Mouse (Mus musculus): Measurements from ENCODE around the gene Mrps27. TPM values are rescaled to one million over a fixed set of nuclear protein-coding genes. Genes with fewer than 3 reads are reported as not detected.

The Mrps27 gene
- polyA plus RNA-seq, 1 experiment from 2014 or later, result 60.2 TPM

DNA sequence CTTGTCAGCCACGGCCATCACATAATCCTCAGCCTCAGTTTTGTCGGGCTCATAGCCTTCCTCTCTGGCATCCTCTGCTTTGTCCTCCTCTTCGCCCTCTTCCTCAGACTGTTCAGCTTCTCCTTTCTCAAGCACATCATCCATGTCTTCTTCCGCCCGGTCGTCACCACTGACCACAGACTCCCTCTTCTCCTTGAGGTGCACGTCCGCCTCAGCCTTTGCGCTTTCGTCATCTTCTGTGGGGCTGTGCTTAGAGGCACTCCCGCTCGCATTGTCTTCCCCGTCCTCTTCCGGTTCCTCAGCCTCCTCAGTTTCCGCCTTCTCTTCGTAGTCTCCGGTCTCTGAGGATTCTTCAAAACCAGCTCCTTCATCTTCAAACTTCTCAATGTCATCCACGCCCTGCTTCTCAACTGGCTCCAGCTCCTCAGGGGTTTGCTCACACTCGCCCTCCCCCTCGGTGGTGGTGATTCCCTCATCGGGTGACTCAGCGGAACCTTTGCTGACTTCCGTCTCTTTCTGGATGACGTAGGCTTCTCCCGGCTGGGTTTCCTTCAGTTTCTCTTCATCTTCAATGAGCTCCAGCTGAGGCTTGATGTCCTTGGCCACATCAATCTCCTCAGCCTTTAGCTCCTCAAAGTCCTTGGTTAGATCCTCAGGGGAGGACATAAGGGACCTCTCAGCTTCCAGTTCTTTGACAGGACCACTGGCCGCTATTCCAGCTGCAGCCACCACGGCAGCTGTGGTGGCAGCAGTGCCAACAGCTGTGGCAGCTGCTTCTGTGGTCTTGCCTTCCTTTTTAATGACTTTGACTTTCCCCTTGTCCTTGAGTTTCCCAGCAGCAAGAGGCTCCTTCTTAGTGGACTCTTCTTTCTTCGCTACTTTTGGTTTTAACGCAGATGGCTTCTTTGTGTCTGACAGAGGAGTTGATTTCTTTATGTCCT is 88.8 kb downstream of the Mrps27 start:
- Histone ChIP-seq H3K9ac (no peak overlapping the region), H3K4me3 (no peak overlapping the region), H3K27ac (no peak overlapping the region), H3K36me3 (peaks cover 85% of the 10 kb centered on the region), H3K4me1 (no peaks in the 10 kb centered on the region), H3K4me2 (replicated peaks) (no peak overlapping the region), H3K9me3 (no peaks in the 10 kb centered on the region), H3K27me3 (no peaks in the 10 kb centered on the region)
- ATAC-seq (ENCODE audit: low FRiP score, low read depth), result no peak
- WGBS, result 94% methylated on average over 29 of the region's 29 CpGs

DNA sequence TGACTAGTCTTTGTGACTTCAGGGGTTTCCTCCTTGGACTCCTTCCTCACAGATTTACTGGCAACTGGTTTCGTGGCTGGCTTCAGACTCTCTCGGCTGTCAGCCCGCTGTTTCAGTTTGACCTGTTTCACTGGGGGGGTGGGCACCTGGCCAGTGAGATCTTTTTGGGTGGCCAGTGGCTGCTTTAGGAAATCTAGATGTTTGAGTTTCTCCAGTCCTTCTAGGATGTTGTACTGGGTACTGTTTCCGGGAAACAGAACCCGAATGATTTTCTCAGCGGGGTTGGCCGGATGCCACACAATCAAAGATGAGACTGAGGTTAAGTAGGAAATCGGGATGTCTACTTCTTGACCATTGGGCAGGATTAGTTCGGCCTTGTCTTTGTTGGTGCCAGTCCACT is 89.9 kb downstream of the Mrps27 start:
- H3K4me3 ChIP-seq, result no peak overlapping the region
- no peak overlapping the region for H3K9ac ChIP-seq
- no peak overlapping the region for H3K27ac ChIP-seq
- no peak overlapping the region for H3K4me2 ChIP-seq (replicated peaks)
- 96% methylated on average over 9 of the region's 9 CpGs for WGBS
- peaks cover 79% of the 10 kb centered on the region for H3K36me3 ChIP-seq
- ATAC-seq (ENCODE audit: low FRiP score, low read depth), result no peak
- no peaks in the 10 kb centered on the region for H3K9me3 ChIP-seq
- H3K4me1 ChIP-seq, result no peaks in the 10 kb centered on the region
- no peaks in the 10 kb centered on the region for H3K27me3 ChIP-seq

DNA sequence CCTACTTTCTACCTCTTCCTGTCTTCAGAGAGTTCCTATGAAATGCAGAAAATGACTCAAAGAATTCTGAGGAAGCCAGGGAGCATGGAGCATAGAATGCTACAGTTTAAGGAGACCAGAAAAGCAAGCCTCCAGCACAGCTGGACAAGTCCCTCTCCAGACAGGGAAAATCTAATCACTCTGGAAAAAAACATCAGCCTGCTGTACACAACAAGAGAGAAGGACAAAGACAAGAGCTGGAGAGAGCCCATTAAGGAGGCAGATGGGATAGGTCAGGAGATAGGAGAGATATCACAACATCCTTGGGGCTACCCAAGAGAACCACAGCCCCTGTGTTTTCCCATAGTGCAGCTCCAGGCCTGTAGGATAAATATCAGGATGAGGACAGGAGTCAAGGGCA is 92.5 kb downstream of the Mrps27 start:
- peaks cover 9% of the 10 kb centered on the region for H3K4me1 ChIP-seq
- no peak overlapping the region for H3K4me3 ChIP-seq
- ATAC-seq (ENCODE audit: low FRiP score, low read depth), result no peak
- no peak overlapping the region for H3K27ac ChIP-seq
- peaks cover 74% of the 10 kb centered on the region for H3K36me3 ChIP-seq
- no peaks in the 10 kb centered on the region for H3K27me3 ChIP-seq
- H3K9me3 ChIP-seq, result no peaks in the 10 kb centered on the region
- no peak overlapping the region for H3K9ac ChIP-seq
- no peak overlapping the region for H3K4me2 ChIP-seq (replicated peaks)

DNA sequence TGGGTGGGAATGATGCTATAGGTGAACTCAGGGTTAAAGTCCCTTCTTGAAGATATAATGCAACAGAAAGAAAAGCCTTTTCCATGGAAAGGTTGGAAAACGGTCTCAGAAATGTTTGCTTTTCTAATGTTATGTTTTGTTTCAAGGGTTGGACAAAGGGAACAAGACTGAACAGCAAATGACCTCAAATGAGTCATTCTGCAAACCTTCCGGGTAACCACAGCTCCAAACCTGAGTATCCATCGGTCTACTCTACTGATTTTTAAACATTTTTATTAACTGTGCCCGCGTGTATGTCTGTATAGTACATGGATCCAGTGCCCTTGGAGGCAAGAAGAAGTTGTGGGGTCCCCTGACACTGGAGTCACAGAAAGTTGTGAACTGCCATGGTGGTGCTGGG is 94.8 kb downstream of the Mrps27 start:
- 96% methylated on average over 5 of the region's 5 CpGs for WGBS
- no peaks in the 10 kb centered on the region for H3K27me3 ChIP-seq
- peaks cover 24% of the 10 kb centered on the region for H3K4me1 ChIP-seq
- H3K4me3 ChIP-seq, result no peak overlapping the region
- H3K4me2 ChIP-seq (replicated peaks), result no peak overlapping the region
- no peak overlapping the region for H3K27ac ChIP-seq
- H3K36me3 ChIP-seq, result peaks cover 52% of the 10 kb centered on the region
- ATAC-seq (ENCODE audit: low FRiP score, low read depth), result no peak
- H3K9ac ChIP-seq, result no peak overlapping the region
- H3K9me3 ChIP-seq, result no peaks in the 10 kb centered on the region

DNA sequence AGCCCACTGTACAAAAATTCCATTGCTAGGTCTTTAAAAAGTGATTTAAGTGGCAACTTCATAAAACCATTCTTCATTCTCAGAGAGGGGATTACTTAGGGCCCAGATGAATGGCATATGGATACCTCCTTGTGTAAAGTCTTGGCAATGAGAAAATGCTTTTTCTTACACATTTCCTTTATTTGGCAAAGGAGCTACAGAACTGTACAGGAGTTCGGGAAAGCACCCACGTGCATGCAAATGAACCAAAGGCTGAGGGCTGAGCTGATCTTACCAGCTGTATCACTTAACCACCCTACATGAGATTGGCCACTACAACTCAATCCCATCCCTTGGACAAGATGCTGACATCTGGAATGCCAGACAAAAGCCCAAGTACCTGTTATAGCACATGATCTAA is 95.6 kb downstream of the Mrps27 start:
- Histone ChIP-seq H3K27ac (no peak overlapping the region), H3K4me2 (replicated peaks) (no peak overlapping the region), H3K27me3 (no peaks in the 10 kb centered on the region), H3K36me3 (peaks cover 43% of the 10 kb centered on the region), H3K9ac (no peak overlapping the region), H3K4me3 (no peak overlapping the region), H3K9me3 (no peaks in the 10 kb centered on the region), H3K4me1 (peaks cover 33% of the 10 kb centered on the region)
- WGBS, result 89% methylated on average over 2 of the region's 2 CpGs
- ATAC-seq (ENCODE audit: low FRiP score, low read depth), result no peak

DNA sequence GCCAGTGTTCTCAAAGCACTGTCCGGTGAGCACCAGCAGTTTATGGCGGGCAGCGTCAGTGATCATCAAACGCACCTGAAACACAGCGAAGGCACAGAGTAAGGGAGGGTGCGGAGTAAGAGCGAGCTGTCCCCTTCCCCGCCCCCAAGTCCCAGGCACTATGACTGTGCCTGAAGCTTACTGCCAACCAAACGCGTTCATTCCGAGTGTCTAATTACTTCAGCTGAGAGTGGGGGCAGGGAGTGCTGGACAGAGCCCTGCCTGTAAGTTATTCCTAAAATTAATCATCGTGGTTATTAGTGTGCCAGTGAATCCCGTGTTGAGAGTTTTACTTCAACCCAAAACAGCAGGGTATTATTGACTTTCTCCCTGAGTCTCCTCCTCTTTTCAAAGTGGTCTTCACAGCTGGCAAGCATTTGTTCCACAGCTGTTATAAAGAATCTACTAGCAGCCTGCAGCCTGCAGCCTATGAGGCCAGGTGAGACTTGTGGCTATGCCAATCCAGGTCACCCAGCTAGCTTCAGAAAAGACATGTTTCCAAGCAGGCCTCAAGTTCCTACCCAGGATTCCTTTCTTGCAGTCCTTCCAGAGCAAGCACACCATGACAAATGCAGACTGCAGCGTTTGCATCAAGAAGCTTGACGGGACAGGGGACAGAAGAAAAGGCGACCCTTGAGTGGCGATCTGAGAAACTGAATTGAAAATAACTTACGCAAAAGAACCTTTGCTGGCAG is 97.3 kb downstream of the Mrps27 start:
- H3K27ac ChIP-seq, result peak overlapping the region; percentile 33; the same call in 1 of the 2 replicates

DNA sequence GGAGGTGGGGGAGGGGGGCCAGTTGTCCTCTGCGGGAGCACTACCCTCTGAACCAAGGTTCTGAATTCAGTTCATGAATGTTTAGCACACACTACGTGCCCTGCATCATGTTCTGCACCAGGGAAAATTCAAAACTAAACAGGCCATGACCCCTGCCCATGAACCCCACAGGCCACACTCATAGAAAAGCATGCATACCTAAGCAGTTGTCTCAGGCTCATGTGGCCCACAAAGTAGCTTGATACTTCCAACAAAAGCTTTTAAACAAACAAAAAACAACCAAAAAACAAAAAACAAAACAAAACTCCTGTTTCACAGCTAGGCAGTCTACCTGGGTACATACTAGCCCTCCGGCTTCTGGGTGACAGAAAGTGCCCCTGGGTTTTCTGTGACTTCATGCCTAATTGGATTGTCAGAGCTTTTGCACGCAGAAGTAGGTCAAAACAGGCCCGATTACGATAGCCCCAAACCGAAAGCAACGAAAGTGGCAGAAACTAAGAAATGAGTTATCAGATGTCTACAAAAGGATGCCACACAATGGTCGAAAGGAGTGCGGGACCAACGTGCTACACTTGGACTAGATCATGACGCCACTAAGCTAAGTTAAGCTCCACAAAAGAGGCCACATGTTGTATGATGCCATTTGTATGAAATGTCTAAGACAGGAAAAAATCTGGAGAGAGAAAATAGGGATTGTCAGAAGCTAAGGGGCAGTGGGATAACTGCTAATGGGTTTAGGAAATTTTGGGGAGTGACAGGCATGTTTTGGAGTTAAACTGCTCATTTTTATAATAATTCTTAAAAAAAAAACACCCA is 98.1 kb downstream of the Mrps27 start:
- peaks cover 29% of the 10 kb centered on the region for H3K36me3 ChIP-seq
- 0 out of 2 replicates have a peak overlapping the region, but pooled peaks have one; percentile 19 for H3K4me2 ChIP-seq (replicated peaks)
- no peaks in the 10 kb centered on the region for H3K9me3 ChIP-seq
- peaks cover 42% of the 10 kb centered on the region for H3K4me1 ChIP-seq
- H3K27me3 ChIP-seq, result no peaks in the 10 kb centered on the region
- no peak overlapping the region for H3K4me3 ChIP-seq
- 76% methylated on average over 12 of the region's 12 CpGs for WGBS
- ATAC-seq (ENCODE audit: low FRiP score, low read depth), result 0 out of 2 replicates have a peak, but pooled peaks have one; percentile 8
- peak overlapping the region; percentile 33; the same call in 1 of the 2 replicates for H3K27ac ChIP-seq
- no peak overlapping the region for H3K9ac ChIP-seq

More for the DNA sequence above, 97.3 kb downstream of the Mrps27 start:
- 35% methylated on average over 18 of the region's 18 CpGs for WGBS
- Histone ChIP-seq H3K9ac (no peak overlapping the region), H3K36me3 (peaks cover 37% of the 10 kb centered on the region), H3K27me3 (no peaks in the 10 kb centered on the region), H3K4me2 (replicated peaks) (peak overlapping the region; percentile 19; the same call in 1 of the 2 replicates), H3K4me1 (peaks cover 34% of the 10 kb centered on the region), H3K9me3 (no peaks in the 10 kb centered on the region), H3K4me3 (no peak overlapping the region)
- ATAC-seq (ENCODE audit: low FRiP score, low read depth), result peak; percentile 68; the same call in 1 of the 2 replicates

DNA sequence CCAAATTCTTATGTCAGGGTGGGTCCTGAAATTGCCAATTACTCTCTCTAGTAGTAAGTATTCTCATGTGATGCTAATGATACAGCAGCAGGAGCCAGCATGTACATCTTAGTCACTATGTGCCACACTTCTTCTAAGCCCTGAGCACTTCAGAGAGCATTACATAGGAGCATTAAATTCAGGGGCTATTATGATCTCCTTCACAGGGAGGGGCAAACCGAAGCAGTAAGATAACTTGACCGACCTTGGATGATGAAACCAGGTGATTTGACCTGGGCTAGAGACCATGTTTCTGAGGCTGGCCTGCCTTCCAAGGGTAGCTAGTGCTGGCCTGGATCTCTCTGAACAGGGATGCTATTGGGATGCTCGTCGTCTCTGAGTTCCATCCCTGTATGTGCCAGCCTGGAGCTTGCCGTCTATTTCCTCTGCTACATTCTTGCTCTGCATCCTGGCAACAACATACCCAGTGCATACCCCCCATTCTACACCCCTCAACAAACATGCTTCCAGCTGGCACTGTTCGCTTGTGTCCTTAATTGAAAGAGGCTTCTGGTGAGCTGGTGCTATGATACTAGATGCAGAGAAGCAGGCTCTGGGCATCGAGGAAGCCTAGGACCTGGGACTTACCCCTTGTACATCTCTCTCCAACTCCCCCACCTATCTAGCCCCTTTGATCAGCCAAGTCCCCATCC is 99.0 kb downstream of the Mrps27 start:
- Histone ChIP-seq H3K4me2 (replicated peaks) (no peak overlapping the region), H3K9me3 (no peaks in the 10 kb centered on the region), H3K36me3 (peaks cover 24% of the 10 kb centered on the region), H3K27ac (no peak overlapping the region), H3K4me1 (peaks cover 50% of the 10 kb centered on the region), H3K9ac (no peak overlapping the region), H3K4me3 (no peak overlapping the region), H3K27me3 (no peaks in the 10 kb centered on the region)
- no peak for ATAC-seq (ENCODE audit: low FRiP score, low read depth)
- 89% methylated on average over 7 of the region's 7 CpGs for WGBS

DNA sequence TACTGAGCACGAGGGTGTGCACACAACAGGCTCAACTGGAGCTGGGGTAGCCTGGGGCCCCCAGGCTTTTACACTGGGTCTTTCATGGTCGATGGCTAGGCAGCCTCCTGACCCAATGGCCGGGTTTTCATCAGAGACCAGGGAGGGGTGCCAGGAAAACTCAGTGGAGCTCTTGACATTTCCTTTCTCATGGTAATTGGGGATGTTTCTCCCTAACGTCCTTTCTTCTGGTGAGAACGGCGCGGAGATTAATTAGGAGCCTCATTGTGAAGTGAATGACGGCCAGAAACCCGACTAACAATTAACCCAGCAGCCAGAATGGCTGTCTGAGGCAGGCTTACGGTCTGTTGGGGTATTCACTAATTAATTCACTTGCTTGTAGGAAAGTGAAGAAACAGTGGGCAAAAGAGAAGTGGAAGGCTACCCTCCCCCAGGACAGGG is 99.9 kb downstream of the Mrps27 start:
- Histone ChIP-seq H3K4me2 (replicated peaks) (no peak overlapping the region; the same call in 1 of the 2 replicates), H3K4me1 (peaks cover 59% of the 10 kb centered on the region), H3K9ac (no peak overlapping the region), H3K36me3 (peaks cover 21% of the 10 kb centered on the region), H3K27ac (no peak overlapping the region), H3K9me3 (no peaks in the 10 kb centered on the region), H3K27me3 (no peaks in the 10 kb centered on the region), H3K4me3 (no peak overlapping the region)
- WGBS, result 9% methylated on average over 10 of the region's 10 CpGs
- ATAC-seq (ENCODE audit: low FRiP score, low read depth), result no peak

DNA sequence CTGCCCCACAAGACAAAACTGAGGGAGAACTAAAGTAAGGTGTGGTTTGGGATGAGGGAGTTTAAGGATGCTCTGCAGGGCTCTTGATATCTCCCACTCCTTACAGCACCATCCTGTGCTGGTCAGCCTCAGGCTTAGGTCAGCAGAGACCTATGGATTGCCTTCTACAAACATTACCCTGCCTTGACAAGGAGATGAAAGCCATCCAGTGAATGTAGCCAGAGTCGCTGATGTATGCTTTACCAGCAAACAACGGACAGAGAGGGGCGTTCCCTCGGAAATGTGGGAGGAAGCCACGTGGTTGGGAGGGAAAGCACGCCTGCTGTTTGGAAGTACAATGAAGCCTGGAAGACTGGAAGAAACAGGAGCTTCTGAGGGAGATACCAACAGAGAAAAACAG is 100.3 kb downstream of the Mrps27 start:
- peaks cover 17% of the 10 kb centered on the region for H3K36me3 ChIP-seq
- WGBS, result 3% methylated on average over 6 of the region's 6 CpGs
- no peak overlapping the region for H3K4me3 ChIP-seq
- no peak overlapping the region for H3K27ac ChIP-seq
- no peaks in the 10 kb centered on the region for H3K9me3 ChIP-seq
- H3K9ac ChIP-seq, result no peak overlapping the region
- H3K4me2 ChIP-seq (replicated peaks), result no peak overlapping the region; the same call in 1 of the 2 replicates
- ATAC-seq (ENCODE audit: low FRiP score, low read depth), result 0 out of 2 replicates have a peak, but pooled peaks have one; percentile 9
- H3K27me3 ChIP-seq, result no peaks in the 10 kb centered on the region
- peaks cover 63% of the 10 kb centered on the region for H3K4me1 ChIP-seq

DNA sequence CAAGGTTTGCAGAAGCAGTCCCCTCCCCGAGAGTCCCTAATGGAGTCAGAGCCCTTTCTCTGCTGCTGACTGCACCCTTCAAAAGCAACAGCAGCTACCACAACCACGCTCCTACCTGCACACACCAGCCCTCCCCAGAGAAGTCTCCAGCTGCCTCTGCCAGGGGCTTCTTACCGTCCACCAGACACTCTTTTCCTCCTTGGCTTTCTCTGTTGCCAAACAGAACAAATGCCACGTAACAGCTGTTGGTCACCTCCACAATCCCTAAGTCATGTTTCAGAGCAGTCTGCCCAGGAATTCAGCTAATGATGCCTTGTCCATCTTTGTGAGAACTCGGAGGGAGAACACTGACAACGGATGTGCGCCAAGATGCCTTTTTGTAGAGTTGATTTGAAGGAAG is 102.4 kb downstream of the Mrps27 start:
- Histone ChIP-seq H3K27me3 (no peaks in the 10 kb centered on the region), H3K9me3 (no peaks in the 10 kb centered on the region), H3K4me3 (no peak overlapping the region), H3K4me2 (replicated peaks) (no peak overlapping the region), H3K27ac (no peak overlapping the region), H3K36me3 (no peaks in the 10 kb centered on the region), H3K9ac (no peak overlapping the region), H3K4me1 (peaks cover 61% of the 10 kb centered on the region)
- WGBS, result 79% methylated on average over 7 of the region's 7 CpGs
- ATAC-seq (ENCODE audit: low FRiP score, low read depth), result no peak

Data from limb, embryonic 13.5 days (tissue).